Mouse (Mus musculus) neural tube, embryonic 15.5 days (tissue): ENCODE measurements at regions not wholly inside any gene's neighbourhood (a gene's known extent, or its start where the extent isn't known, plus 50 kb on each side); places are given as distances from the start of the nearest gene placed in this dataset.

Source experiments
- ATAC-seq: fragments of 200-750 bp; cut with Nextera tagmentation; 2 replicates; pipeline ENCODE4 v1.8.0; 2017; ENCODE audit warnings: mild to moderate bottlenecking, moderate TSS enrichment, moderate library complexity; ENCODE audit not compliant: low FRiP score
- H3K27ac ChIP-seq: fragments of 300-500 bp; sonication (generic); replicated peaks from 2 replicates; pipeline ENCODE4 v1.5.1; 2015; ENCODE audit warnings: mild to moderate bottlenecking, inconsistent platforms
- H3K27me3 ChIP-seq: fragments of 300-500 bp; sonication (generic); replicated peaks from 2 replicates; pipeline ENCODE4 v1.6.1; 2015; ENCODE audit warnings: inconsistent platforms
- H3K36me3 ChIP-seq: fragments of 300-500 bp; sonication (generic); 2 replicates; pipeline ENCODE4 v1.6.1; 2015; ENCODE audit warnings: inconsistent platforms
- H3K4me1 ChIP-seq: fragments of 300-500 bp; sonication (generic); 2 replicates; pipeline ENCODE4 v1.6.1; 2015; ENCODE audit warnings: inconsistent platforms
- H3K4me2 ChIP-seq: fragments of 300-500 bp; sonication (generic); 2 replicates; pipeline ENCODE4 v1.6.1; 2015; ENCODE audit warnings: inconsistent platforms, mild to moderate bottlenecking, moderate library complexity
- H3K4me3 ChIP-seq: fragments of 300-500 bp; sonication (generic); replicated peaks from 2 replicates; pipeline ENCODE4 v1.5.1; 2015; ENCODE audit warnings: mild to moderate bottlenecking, inconsistent platforms
- H3K9ac ChIP-seq: fragments of 300-500 bp; sonication (generic); replicated peaks from 2 replicates; pipeline ENCODE4 v1.6.1; 2015; ENCODE audit warnings: mild to moderate bottlenecking, inconsistent platforms
- H3K9me3 ChIP-seq: fragments of 300-500 bp; sonication (generic); replicated peaks from 2 replicates; pipeline ENCODE4 v1.6.1; 2016; ENCODE audit warnings: inconsistent platforms
- WGBS: fragments of 180-500 bp; shearing (Covaris S2); methylation state at CpG from one replicate; pipeline ENCODE4 v1.1.7; 2015; ENCODE audit warnings: mixed read lengths; 5-methylcytosine and 5-hydroxymethylcytosine counted together

GRCm38 (mm10) chr1:42018966-42019365, 676.6 kb upstream of the Pou3f3 start:
- Histone ChIP-seq H3K9ac (no peak overlapping the region), H3K4me2 (no peak overlapping the region), H3K9me3 (peaks cover 5% of the 10 kb centered on the region; the same call in 1 of the 2 replicates), H3K27me3 (no peaks in the 10 kb centered on the region), H3K36me3 (no peaks in the 10 kb centered on the region), H3K4me3 (no peak overlapping the region), H3K4me1 (no peaks in the 10 kb centered on the region), H3K27ac (no peak overlapping the region)
- no peak for ATAC-seq
- 40% methylated on average over 2 of the region's 2 CpGs for WGBS

DNA sequence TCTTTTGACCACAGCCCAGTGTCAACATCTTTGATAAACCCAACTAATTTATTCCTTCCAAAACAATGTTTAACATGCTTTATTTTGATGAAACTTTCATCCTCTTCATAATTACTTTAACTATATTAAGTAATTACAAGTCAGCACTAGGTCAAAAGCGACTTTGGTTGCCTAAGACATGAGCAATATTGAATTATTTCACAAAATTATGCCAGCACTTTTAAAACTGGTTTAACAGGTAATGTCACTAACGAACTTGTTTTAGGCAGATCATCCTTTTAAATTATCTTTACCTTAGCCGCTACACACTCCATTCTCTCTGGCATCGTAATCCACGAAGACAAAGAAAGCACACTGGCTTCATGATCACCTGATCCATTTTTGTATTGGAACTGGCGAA, 669.8 kb upstream of the Pou3f3 start:
- Histone ChIP-seq H3K4me2 (no peak overlapping the region), H3K4me3 (no peak overlapping the region), H3K9me3 (peaks cover 5% of the 10 kb centered on the region; the same call in 1 of the 2 replicates), H3K36me3 (no peaks in the 10 kb centered on the region), H3K4me1 (no peaks in the 10 kb centered on the region), H3K27ac (no peak overlapping the region), H3K9ac (no peak overlapping the region), H3K27me3 (no peaks in the 10 kb centered on the region)
- WGBS: 86% methylated on average over 6 of the region's 6 CpGs
- ATAC-seq: no peak

GRCm38 (mm10) chr1:42026423-42026822, 669.1 kb upstream of the Pou3f3 start:
- Histone ChIP-seq H3K27me3 (no peaks in the 10 kb centered on the region), H3K9ac (no peak overlapping the region), H3K4me1 (no peaks in the 10 kb centered on the region), H3K4me3 (no peak overlapping the region), H3K36me3 (no peaks in the 10 kb centered on the region), H3K9me3 (peaks cover 5% of the 10 kb centered on the region; the same call in 1 of the 2 replicates), H3K27ac (no peak overlapping the region), H3K4me2 (no peak overlapping the region)
- WGBS: 60% methylated on average over 5 of the region's 5 CpGs
- ATAC-seq: no peak

GRCm38 (mm10) chr1:42033786-42034185, 661.8 kb upstream of the Pou3f3 start:
- H3K36me3 ChIP-seq: no peaks in the 10 kb centered on the region
- no peak overlapping the region for H3K27ac ChIP-seq
- no peak overlapping the region for H3K9ac ChIP-seq
- H3K4me2 ChIP-seq: no peak overlapping the region
- no peak overlapping the region for H3K4me3 ChIP-seq
- H3K4me1 ChIP-seq: no peaks in the 10 kb centered on the region
- no peaks in the 10 kb centered on the region for H3K9me3 ChIP-seq
- H3K27me3 ChIP-seq: no peaks in the 10 kb centered on the region
- 80% methylated on average over 2 of the region's 2 CpGs for WGBS
- ATAC-seq: no peak

- Histone ChIP-seq H3K27me3 (no peaks in the 10 kb centered on the region), H3K4me1 (no peaks in the 10 kb centered on the region), H3K9ac (no peak overlapping the region)
These were observed 660.2 kb upstream of the Pou3f3 start for GRCm38 (mm10) chr1:42035371-42035770.

DNA sequence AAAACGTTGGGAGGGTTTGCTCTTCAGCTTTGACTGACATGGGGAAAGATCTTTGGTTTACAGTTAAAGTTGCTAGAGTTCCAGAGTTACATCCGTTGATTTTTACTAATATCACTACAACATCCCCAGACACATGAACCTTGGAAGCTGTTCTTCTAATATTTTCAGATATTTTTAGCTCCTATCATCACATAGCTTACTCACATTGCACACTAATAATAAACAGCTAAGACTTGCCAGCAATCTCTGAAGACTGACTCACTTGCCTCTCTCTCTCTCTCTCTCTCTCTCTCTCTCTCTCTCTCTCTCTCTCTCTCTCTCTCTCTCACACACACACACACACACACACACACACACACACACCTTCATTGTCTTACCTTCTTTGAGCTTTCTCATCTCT, 654.0 kb upstream of the Pou3f3 start:
- Histone ChIP-seq H3K9me3 (no peaks in the 10 kb centered on the region), H3K27me3 (no peaks in the 10 kb centered on the region), H3K27ac (no peak overlapping the region), H3K4me2 (no peak overlapping the region), H3K36me3 (no peaks in the 10 kb centered on the region), H3K4me1 (no peaks in the 10 kb centered on the region), H3K4me3 (no peak overlapping the region), H3K9ac (no peak overlapping the region)
- whole genome bisulfite sequencing: 79% methylated on average over 2 of the region's 2 CpGs
- no peak for ATAC-seq

More at GRCm38 (mm10) chr1:42035371-42035770, 660.2 kb upstream of the Pou3f3 start:
- no peaks in the 10 kb centered on the region for H3K9me3 ChIP-seq
- H3K4me2 ChIP-seq: no peak overlapping the region
- ATAC-seq: no peak
- WGBS: 92% methylated on average over 4 of the region's 4 CpGs
- no peak overlapping the region for H3K4me3 ChIP-seq
- H3K27ac ChIP-seq: no peak overlapping the region
- H3K36me3 ChIP-seq: no peaks in the 10 kb centered on the region

DNA sequence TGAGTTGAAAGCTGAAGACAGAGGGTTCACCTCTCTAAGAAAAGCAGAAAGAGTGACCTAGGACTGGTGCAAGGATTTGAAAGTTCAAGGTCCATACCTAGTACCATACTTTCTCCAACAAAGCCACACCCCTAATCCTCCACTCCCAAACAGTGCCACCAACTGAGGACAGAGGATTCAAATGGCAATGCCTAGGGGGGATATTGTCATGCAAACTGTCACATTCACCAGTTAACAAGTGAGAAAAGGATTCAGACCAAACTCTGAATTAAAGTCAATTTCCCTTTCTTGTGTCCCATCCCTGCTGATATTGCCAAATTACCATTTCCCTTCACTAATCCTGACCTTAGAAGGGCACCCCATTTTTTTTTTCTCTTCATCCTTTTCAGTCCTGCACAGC, 637.1 kb upstream of the Pou3f3 start:
- Histone ChIP-seq H3K9ac (no peak overlapping the region), H3K9me3 (no peaks in the 10 kb centered on the region), H3K4me1 (no peaks in the 10 kb centered on the region), H3K27ac (no peak overlapping the region), H3K27me3 (no peaks in the 10 kb centered on the region), H3K36me3 (no peaks in the 10 kb centered on the region), H3K4me2 (no peak overlapping the region), H3K4me3 (no peak overlapping the region)
- no peak for ATAC-seq

DNA sequence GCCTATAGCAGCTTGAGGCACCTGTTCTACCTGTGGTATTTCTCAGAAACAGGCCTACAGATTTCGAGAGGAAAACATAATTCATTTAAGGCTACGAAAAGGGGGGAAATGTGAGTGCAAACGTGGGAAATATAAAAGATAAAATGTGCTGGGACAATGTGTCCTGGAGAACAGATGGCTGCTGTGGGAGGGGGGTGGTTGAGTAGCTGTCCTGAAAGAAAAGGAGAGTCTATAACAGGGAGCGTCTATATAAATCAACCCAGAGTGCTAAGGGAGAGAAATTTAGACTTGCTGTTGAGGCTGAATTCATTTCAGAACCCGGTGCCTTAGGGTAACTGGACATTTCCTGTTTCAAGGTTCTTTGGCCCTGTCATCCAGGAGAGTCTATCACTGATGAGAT, 625.5 kb upstream of the Pou3f3 start:
- Histone ChIP-seq H3K27ac (no peak overlapping the region), H3K4me3 (no peak overlapping the region), H3K9ac (no peak overlapping the region), H3K4me1 (no peaks in the 10 kb centered on the region), H3K36me3 (no peaks in the 10 kb centered on the region), H3K9me3 (no peaks in the 10 kb centered on the region), H3K27me3 (no peaks in the 10 kb centered on the region), H3K4me2 (no peak overlapping the region)
- 59% methylated on average over 5 of the region's 5 CpGs for WGBS
- no peak for ATAC-seq

DNA sequence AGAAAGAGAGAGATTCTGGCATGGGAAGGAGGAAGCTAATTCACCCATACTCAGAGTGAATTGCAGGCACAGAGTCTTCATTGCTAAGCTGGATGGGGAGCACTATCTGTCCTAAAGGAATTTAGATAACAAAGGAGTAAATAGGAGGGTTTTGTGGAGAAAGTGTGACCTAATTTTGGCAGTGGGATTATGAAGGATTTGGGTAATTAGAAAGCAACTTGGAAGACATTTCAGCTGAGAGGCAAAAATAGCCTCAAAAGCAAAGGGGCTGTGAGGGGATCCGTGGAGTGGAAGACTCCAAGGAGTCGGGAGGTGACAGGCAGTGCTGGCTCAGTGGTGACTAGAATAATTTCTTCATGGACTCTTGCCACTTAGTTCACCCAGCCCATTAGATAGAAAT, 599.5 kb upstream of the Pou3f3 start:
- no peak overlapping the region for H3K4me2 ChIP-seq
- WGBS: 54% methylated on average over 2 of the region's 2 CpGs
- no peak overlapping the region for H3K9ac ChIP-seq
- H3K9me3 ChIP-seq: no peaks in the 10 kb centered on the region
- H3K27ac ChIP-seq: no peak overlapping the region
- no peaks in the 10 kb centered on the region for H3K27me3 ChIP-seq
- H3K4me3 ChIP-seq: no peak overlapping the region
- no peak for ATAC-seq
- no peaks in the 10 kb centered on the region for H3K36me3 ChIP-seq
- no peaks in the 10 kb centered on the region for H3K4me1 ChIP-seq

DNA sequence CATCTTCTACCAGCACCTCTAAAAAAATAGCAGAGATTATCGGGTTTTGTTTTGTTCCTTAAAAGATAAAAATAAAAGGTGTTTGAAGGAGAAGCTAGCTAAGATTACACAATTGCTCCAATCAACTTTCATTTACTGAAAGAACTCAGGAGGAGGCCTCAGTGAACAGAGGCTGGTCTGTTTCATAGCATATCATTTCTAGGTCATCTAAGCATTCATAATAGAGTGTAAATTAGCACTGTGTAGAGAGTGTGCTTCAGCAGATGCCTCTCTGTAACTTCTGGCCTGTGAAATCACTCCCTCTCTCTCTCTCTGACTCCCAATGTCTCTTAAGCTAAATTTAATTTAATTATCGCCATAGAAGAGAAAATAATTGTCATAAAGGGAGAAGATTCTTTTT, 597.0 kb upstream of the Pou3f3 start:
- Histone ChIP-seq H3K27ac (no peak overlapping the region), H3K4me2 (no peak overlapping the region), H3K27me3 (no peaks in the 10 kb centered on the region), H3K9me3 (no peaks in the 10 kb centered on the region), H3K4me1 (no peaks in the 10 kb centered on the region), H3K36me3 (no peaks in the 10 kb centered on the region), H3K4me3 (no peak overlapping the region), H3K9ac (no peak overlapping the region)
- no peak for ATAC-seq
- WGBS: 87% methylated on average over 2 of the region's 2 CpGs

DNA sequence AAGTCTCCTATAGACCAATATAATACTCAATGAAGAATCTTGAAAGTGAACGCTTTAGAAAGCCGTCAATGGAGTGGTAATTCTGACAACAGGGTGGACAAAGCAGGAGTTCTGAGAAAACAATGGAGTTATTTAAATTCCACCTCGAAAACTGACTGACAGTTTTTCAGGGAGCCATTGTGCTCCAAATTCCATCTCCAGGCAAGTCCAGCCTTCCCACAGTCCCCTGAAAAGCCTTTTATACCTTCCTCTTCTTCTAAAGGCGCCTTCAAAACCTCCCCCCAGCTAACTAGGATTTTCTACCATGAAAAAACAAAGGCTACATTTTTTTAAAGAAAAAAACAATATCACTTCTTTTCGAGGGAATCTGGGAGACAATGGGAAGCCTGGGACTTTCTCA, 588.0 kb upstream of the Pou3f3 start:
- Histone ChIP-seq H3K4me3 (no peak overlapping the region), H3K27me3 (no peaks in the 10 kb centered on the region), H3K4me2 (no peak overlapping the region), H3K4me1 (no peaks in the 10 kb centered on the region), H3K9ac (no peak overlapping the region), H3K9me3 (no peaks in the 10 kb centered on the region), H3K36me3 (no peaks in the 10 kb centered on the region), H3K27ac (no peak overlapping the region)
- 18% methylated on average over 5 of the region's 5 CpGs for WGBS
- ATAC-seq: no peak

DNA sequence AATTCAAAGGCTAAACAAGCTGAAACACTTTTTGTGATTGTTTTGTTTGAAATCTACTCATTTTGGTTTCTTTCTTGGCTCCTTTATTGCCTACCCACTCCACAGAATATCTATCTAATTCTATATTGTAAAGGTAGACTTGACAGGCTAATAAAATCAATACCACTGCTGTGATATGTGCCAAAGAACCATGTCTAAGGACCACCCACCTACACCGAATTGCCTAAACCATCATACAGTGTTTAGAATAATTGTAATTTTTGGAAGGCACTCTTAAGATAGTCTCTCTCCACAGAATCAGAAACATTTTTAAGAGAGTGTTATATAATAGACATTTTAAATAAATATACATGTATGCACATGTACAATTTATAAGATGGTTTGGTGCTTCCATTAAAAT, 587.6 kb upstream of the Pou3f3 start:
- Histone ChIP-seq H3K4me2 (no peak overlapping the region), H3K4me1 (no peaks in the 10 kb centered on the region), H3K27ac (no peak overlapping the region), H3K9me3 (no peaks in the 10 kb centered on the region), H3K9ac (no peak overlapping the region), H3K27me3 (no peaks in the 10 kb centered on the region), H3K4me3 (no peak overlapping the region), H3K36me3 (no peaks in the 10 kb centered on the region)
- ATAC-seq: no peak
- WGBS: 34% methylated on average over 1 of the region's 1 CpGs

GRCm38 (mm10) chr1:42152175-42152790, 543.3 kb upstream of the Pou3f3 start:
- no peak overlapping the region for H3K9ac ChIP-seq
- no peak overlapping the region for H3K27ac ChIP-seq
- WGBS: 54% methylated on average over 13 of the region's 13 CpGs
- H3K4me2 ChIP-seq: no peak overlapping the region
- no peaks in the 10 kb centered on the region for H3K36me3 ChIP-seq
- no peaks in the 10 kb centered on the region for H3K27me3 ChIP-seq
- no peak overlapping the region for H3K4me3 ChIP-seq
- H3K4me1 ChIP-seq: no peaks in the 10 kb centered on the region
- no peaks in the 10 kb centered on the region for H3K9me3 ChIP-seq
- no peak for ATAC-seq
